Mouse (Mus musculus) testis, adult 2 months (tissue): ENCODE measurements around the gene Snupn.

ENCODE experiments used
- CTCF ChIP-seq: fragments of 200-500 bp; IDR thresholded peaks from 2 replicates; pipeline ENCODE4 v1.5.1; 2012; ENCODE audit warnings: low read depth, mild to moderate bottlenecking, inconsistent platforms, low read length, moderate library complexity; ENCODE audit not compliant: control insufficient read depth, insufficient read depth, insufficient replicate concordance
- POLR2A ChIP-seq: fragments of 200-500 bp; IDR thresholded peaks from 2 replicates; pipeline ENCODE4 v1.6.1; 2012; ENCODE audit warnings: low read depth, mild to moderate bottlenecking, inconsistent platforms, low read length, moderate library complexity; ENCODE audit not compliant: control insufficient read depth

GRCm38 (mm10) chr9:56996028-56996346 is 45.3 kb downstream of the Snupn start:
- TF ChIP-seq CTCF (no peak), POLR2A (no peak)
